Mouse (Mus musculus) brown adipose tissue, adult 24 weeks (tissue): Measurements from ENCODE around the gene Ptprcap. TPM values are rescaled to one million over a fixed set of nuclear protein-coding genes. Genes with fewer than 3 reads are reported as not detected.
"Not testable (repeated sequence)": the region's sequence is repeated elsewhere in the genome, so short reads cannot be mapped to it uniquely, and the experiment has no call there.

Experiments used
- H3K27ac ChIP-seq: fragments of 200-500 bp; replicated peaks from 2 replicates; pipeline ENCODE4 v1.5.1; 2012; ENCODE audit warnings: low read depth, mild to moderate bottlenecking, low read length
- H3K4me1 ChIP-seq: fragments of 200-500 bp; 2 replicates; pipeline ENCODE4 v1.6.1; 2012; ENCODE audit warnings: low read length, mixed read lengths; ENCODE audit not compliant: control insufficient read depth, insufficient read depth, insufficient read length
- H3K4me3 ChIP-seq: fragments of 200-500 bp; 2 replicates; pipeline ENCODE4 v1.5.1; 2012; ENCODE audit warnings: low read depth, mild to moderate bottlenecking, low read length, moderate library complexity; ENCODE audit not compliant: insufficient read depth
- polyA plus RNA-seq: library from polyadenylated mRNA; stranded (reverse); fragments of >200 nt; gene quantifications from 2 replicates; pipeline ENCODE4 v1.2.4, GENCODE M21; 2012; ENCODE audit not compliant: missing spikeins, insufficient read depth, insufficient read length

Ptprcap gene
- polyA plus RNA-seq, 1 experiment = 1.3 TPM

DNA sequence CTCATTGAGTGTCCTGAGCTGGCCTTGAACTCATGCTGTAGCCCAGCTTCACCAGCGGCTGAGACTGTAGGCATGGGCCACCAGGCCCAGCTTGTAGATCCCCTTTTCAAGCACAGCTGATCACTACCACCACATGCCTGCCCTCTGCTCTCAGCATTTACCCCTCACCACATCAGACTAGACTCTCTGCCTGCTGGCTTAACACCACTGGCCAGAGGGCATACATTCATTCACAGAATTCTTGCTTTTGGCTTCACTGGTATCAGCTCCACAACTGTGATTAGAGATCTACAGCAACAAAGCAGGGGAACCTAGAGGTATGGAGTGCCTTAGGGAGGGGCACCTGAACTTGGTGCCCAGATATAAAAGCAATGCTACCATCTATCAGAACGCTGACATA lies 32.9 kb upstream of the Ptprcap start:
- peak overlapping the region; percentile 60 for H3K4me3 ChIP-seq

DNA sequence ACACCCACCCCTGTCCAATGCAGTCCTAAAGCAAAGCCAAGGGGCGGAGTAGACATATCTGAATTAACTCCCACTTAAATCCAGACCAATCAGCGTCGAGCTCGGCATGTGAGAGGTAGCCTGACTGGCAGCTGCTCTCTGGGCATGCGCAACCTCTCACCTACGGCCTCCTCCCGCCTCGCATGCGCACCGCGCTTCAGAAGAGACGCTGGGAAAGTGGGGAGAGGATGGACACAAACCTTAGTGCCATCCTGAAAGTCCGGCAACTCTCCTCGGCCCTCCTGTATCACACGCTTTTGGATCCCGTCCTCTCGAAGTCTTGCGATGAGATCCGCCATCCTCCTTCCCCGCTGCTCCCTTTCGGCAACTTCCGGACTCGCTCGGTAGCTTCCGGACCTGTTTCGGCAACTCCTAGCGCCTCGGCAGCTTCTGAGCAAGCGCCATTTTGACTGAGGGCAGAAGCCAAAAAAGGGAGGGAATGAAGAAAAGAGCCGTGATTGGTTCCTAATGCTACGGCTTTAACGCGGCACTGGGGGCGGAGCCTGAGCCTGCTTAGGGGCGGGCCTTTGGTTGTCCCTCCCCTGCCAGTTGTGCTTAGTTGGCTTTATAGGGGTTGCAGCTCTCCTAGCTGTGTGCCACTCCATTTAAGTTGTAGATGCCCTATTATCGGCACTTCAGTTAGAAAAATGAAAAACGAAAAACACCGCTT lies 32.2 kb upstream of the Ptprcap start:
- H3K27ac ChIP-seq = peak overlapping the region; percentile 83
- H3K4me1 ChIP-seq = peaks cover 4% of the 10 kb centered on the region; the same call in 1 of the 2 replicates
- peak overlapping the region; percentile 60 for H3K4me3 ChIP-seq

More for the DNA sequence above, 32.9 kb upstream of the Ptprcap start:
- Histone ChIP-seq H3K27ac (no peak overlapping the region), H3K4me1 (peaks cover 4% of the 10 kb centered on the region; the same call in 1 of the 2 replicates)

DNA sequence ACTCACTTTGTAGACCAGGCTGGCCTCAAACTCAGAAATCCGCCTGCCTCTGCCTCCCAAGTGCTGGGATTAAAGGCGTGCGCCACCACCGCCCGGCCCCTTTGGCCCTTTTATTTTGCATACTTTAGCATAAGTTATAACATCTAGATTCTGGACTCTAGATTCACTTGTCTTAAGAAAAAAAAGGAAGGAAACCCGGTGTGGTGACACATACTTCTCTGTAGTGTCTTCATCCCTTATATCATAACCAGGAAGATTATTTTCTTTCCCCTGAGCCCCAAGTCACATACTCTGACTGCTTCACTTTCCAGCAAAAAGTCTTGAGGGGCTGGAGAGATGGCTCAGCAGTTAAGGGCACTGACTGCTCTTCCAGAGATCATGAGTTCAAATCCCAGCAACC lies 31.5 kb upstream of the Ptprcap start:
- not testable (repeated sequence) for H3K4me3 ChIP-seq, H3K27ac ChIP-seq, H3K4me1 ChIP-seq

DNA sequence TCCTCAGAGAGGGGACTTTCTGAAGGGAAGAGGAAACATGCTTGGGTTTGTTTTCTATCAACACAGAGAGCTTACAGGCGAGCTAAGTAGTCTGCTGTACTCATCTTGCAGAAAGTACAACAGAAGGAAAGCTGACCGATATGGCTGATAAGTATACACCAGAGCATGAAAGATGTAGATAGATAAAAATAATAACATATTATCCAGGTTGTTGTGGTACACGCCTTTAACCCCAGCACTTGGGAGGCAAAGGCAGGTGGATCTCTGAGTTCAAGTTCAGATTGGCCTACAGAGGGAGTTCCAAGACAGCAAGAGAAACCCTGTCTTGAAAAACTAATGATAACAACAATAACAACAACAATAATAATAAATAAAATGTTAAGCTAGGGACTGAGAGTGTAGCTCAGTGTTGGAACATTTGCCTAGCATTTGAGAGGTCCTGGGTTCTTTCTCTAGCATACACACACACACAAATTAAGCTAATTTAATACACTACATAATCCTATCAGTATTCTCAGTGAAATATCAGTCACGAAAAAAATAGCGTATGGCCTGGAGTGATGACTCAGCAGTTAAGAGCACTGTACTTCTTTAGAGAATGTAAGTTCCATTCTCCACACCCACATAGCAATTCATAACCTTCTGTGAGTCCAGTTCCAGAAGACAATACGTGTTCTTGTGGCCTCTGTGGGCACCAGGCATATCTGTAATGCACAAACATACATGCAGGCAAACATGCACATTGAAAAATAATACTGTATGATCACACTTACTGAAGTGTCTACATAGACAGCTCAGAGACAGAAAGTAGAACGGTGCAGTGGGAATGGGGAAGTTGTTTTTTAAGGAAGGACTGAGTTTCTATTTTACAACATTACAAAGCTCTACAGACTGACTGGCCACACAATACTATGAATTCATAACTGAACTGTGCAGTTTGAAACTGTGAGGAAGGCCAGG lies 30.7 kb upstream of the Ptprcap start:
- H3K4me1 ChIP-seq = peaks cover 12% of the 10 kb centered on the region

DNA sequence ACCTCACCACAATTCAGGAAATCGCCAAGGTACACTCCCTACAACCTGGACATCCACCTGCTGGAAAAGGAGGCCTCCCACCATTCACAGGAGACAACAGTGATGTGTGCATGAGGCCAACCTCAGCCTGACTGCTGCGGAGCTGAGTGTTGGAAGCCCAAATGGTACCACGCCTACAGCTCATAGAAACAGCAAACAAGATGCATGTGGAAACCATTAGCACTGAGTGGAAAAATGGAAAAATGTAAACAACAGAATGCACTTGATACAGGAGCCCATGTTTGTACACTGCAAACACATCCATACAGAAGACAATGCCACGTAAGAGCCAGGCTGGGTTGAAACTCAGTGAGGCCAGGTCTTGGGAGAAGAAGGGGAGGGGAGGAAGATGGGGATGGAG lies 29.0 kb upstream of the Ptprcap start:
- peaks cover 12% of the 10 kb centered on the region for H3K4me1 ChIP-seq
- H3K27ac ChIP-seq = no peak overlapping the region
- no peak overlapping the region for H3K4me3 ChIP-seq

More for the DNA sequence above, 30.7 kb upstream of the Ptprcap start:
- no peak overlapping the region for H3K4me3 ChIP-seq
- H3K27ac ChIP-seq = no peak overlapping the region; the same call in 1 of the 2 replicates

DNA sequence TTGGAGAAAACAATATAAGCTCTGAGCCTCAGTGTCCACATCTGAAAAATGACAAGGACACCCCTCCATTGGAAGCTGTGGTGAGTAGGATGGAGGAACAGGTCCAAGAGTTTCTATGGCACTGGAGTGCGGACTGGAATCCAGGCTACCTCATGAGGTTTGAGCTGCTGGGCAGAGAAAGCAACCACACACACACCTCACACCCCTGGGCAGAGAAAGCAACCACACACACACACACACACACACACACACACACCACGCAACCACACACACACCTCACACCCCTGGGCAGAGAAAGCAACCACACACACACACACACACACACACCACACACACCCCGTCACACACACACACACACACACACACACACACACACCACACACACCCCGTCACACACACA lies 28.1 kb upstream of the Ptprcap start:
- H3K4me1 ChIP-seq = peaks cover 12% of the 10 kb centered on the region
- peak overlapping the region; percentile 63 for H3K27ac ChIP-seq
- peak overlapping the region; percentile 52 for H3K4me3 ChIP-seq

DNA sequence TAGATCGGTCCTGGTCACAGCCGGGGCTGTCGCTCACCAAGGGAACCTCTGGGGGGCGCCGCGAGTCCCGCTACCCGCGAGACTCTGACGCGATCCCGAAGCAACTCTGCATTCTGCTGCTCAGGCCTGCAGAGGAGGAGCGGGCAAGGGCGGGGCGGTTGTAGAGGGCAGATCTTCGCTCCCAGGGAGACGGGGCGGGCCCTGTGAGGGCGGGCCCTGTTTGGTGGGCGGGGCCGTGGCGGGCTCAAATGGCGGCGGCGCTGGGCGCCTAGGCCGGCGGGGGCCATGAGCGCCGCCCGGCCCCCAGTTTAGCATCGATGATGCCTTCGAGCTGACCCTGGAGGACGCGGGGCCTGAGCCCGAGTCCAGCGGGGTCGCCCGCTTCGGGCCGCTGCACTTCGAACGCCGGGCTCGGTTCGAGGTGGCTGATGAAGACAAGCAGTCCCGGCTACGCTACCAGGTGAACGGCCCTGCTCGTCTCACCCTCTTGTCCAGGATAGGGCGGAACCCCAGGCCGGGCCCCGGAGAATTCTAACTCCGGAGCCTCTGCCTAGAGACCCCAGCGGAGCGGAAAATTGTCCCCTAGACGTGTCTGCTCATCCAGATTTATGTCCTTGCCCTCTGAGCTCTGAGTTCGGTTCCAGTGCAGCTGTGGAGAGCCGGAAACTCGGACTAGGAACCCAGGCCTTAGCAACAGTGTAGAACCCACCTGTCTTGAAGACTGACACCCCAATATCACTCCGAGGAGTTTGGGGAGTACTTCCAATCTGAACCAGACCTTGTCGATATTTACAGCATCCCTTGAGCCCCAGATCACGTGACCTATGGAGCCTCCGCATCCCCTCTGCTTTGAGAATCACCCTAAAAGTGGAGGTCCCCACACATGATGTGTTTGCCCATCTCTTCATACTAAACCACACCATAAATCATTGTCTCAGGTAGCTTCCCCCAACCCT lies 27.4 kb upstream of the Ptprcap start, which contains the start of gene Aip:
Aip (minus strand) TSS at position 118 of the 956 bp plus-strand sequence.
- Histone ChIP-seq H3K4me1 (peaks cover 8% of the 10 kb centered on the region), H3K27ac (peak within 1 kb of the TSS; percentile 63), H3K4me3 (peak within 1 kb of the TSS; percentile 92)

DNA sequence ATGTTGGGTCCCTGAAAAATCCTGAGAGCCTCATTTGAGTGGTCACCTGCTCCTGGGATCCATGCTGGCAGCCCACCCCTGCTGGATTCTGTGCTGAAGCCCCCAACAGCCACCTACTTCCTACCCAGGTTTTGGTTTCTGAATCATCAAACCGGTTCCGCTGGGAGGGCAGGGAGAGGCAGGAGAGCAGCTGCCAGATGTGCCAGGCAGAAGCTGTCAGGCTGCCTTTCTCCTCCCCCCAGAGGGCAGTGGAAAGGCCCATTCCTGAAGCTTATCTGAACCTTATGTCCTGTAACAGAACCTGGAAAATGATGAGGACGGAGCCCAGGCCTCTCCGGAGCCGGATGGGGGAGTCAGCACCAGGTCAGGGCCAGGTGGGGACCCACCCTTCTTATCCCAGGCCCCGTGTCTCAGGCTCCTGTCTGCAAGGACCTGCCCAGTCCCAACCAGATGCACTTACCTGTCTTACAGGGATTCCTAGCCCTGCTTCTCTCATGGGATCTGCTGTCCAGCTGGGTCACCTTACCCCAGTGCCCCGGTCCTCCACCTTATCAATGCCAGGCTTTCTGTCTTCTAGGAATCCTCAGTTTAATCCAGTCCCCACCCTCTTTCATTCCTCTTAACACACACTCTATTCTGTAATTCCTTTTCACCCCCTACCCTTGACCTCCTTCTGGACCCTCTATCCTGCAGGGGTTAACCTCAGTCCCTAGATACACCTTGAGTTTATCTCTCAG lies 26.5 kb upstream of the Ptprcap start:
- Histone ChIP-seq H3K27ac (no peak overlapping the region), H3K4me3 (peak overlapping the region; percentile 92), H3K4me1 (peaks cover 8% of the 10 kb centered on the region)

DNA sequence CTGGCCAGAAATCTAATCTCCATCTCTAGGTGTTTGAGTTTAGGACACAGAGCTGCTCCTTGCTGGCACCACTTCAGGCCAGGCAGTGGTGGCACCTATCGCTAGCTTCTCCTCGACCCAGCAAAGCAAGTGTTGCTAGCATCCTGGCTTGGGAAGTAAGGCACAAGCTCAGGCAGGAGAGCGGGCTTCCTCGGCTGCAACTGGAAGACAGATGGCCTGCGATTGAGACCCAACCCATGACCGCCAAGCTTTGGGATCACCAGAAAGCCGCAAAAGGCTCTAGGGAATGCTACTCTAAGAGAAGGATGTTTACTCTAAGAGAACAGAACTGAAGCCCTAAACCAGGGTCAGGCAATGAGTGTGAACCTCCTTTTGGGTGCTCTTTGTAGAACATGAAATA lies 23.9 kb upstream of the Ptprcap start:
- Histone ChIP-seq H3K4me3 (no peak overlapping the region), H3K4me1 (peaks cover 8% of the 10 kb centered on the region), H3K27ac (no peak overlapping the region)

DNA sequence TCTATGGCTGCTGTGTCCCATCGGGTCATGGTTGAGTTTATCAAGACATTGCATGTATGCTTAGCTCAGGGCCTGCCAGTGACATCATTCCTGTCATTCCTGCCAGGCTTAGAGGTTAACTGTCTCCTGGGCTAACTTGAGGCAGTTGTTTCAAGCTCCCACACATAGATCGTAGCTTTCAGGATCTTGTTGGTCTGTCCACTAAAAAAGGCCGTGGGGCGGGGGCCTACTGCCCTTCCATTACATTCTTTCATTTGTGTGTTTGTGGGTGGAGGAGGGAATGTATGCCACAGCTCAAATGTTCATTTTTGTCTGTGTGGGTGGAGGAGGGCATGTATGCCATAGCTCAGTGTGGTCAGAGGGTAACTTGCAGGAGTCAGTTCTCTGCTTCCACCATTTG lies 23.3 kb upstream of the Ptprcap start:
- Histone ChIP-seq H3K4me3 (no peak overlapping the region), H3K27ac (no peak overlapping the region), H3K4me1 (peaks cover 13% of the 10 kb centered on the region)

DNA sequence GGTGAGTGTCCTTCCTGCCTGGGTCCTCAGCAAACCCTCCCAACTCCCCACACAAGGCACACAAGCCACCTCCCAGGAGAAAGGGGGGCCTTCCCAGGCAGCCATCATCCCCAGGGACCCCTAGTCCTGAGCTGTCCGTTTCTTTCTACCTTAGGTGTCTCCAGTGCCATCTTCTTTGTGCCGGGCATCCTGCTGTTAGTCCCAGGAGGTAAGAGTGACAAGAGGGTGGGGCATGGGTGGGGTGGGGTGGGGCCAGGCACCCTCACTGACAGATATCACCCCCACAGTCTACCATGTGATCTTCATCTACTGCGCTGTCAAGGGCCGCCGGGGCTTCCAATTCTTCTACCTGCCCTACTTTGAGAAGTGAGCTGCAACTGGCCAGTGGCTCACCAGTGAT lies 22.3 kb upstream of the Ptprcap start:
- H3K4me1 ChIP-seq = peaks cover 15% of the 10 kb centered on the region
- H3K27ac ChIP-seq = no peak overlapping the region
- no peak overlapping the region for H3K4me3 ChIP-seq

DNA sequence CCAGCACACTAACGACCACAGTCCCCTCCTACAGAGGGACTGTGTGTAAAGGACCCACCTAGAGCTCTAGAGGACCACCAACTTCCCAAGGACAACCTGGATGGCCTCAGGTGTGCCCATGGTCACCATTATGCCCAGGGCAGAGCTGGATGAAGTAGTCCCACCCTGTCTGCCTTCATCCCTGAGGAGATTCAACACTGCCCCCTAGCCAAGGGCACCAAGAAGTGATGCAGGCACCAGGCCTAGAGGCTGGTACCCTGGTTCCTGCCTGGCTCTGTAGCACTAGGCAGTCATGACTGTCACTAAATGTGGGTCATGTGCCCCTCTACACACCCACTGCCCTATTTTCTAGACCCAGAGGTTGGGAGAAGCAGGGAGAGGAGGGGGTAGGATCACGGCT lies 21.6 kb upstream of the Ptprcap start:
- H3K4me3 ChIP-seq = no peak overlapping the region
- H3K27ac ChIP-seq = no peak overlapping the region
- peaks cover 15% of the 10 kb centered on the region for H3K4me1 ChIP-seq

DNA sequence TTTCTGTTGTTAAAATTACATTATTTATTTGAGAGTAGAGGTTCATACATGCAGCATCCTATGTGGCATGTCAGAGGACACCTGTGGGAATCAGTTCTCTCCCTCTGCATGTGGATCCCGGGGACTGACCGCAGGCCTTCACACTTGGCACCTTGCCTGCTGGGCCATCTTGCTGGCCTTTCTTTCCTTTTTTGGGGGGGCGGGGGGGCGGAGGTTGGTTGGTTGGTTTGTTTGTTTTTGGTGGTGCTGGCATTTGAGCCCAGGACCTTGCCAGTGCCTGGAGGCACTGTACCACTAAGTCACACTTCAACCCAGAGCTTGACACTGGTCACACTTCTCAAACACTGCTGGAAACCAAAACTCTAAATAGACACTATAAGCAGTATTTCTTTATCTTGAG lies 19.1 kb upstream of the Ptprcap start:
- no peak overlapping the region for H3K4me3 ChIP-seq
- no peak overlapping the region for H3K27ac ChIP-seq
- H3K4me1 ChIP-seq = peaks cover 7% of the 10 kb centered on the region
